19 mouse cellular contexts compared by ENCODE assay signal in the genomic region with DNA sequence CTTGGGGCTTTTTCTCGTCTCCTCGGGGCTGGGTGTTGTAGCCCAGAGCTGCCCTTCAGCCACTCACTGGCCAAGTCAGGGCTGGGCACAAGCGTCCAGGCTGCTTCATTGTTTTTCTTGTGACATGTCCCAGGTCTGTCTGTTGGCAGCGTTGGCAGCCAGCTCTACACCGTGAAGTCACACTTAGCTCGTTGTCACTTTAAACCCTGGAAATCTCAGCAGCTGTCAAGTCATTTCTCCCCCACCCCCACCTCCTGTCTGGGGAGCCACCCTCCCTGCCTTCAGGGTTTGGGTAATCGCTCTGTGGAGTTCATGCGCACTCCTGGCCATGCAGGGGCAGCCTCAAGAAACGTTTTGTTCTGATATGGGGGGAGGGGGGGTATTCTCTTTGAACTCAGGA. TPM values are rescaled to one million over a fixed set of nuclear protein-coding genes. Genes with fewer than 3 reads are reported as not detected.
DNase-seq lines count a peak whose midpoint lies in the region; ATAC-seq lines count a peak whose summit lies in the region.
"Had no signal": no experiment of that assay in that cellular context is flagged by ENCODE, and none has a peak within 500 bp of the region (broad histone marks: within the 10 kb centered on the region; RNA-seq: fewer than 3 reads in every experiment).

No protein-coding gene starts in this region.

- H3K4me3 ChIP-seq in embryonic facial prominence, embryonic 10.5 days = no peak overlapping the region
- H3K4me3 ChIP-seq in heart, embryonic 11.5 days (ENCODE audit: low read depth, low read length) = no peak overlapping the region
- H3K4me3 ChIP-seq in limb, embryonic 12.5 days (replicated peaks) = no peak overlapping the region
- H3K4me3 ChIP-seq: neural tube, embryonic 13.5 days had no signal

- no peak overlapping the region for H3K4me2 ChIP-seq in heart, embryonic 11.5 days
- no peak overlapping the region for H3K4me2 ChIP-seq in limb, embryonic 12.5 days
- H3K4me2 ChIP-seq: neural tube, embryonic 13.5 days had no signal

- no peak overlapping the region for H3K9ac ChIP-seq in heart, embryonic 11.5 days (ENCODE audit: low read depth, low read length)
- H3K9ac ChIP-seq in limb, embryonic 12.5 days (replicated peaks) = no peak overlapping the region
- H3K9ac ChIP-seq: neural tube, embryonic 13.5 days had no signal

- no peaks in the 10 kb centered on the region for H3K27me3 ChIP-seq in embryonic facial prominence, embryonic 10.5 days (replicated peaks; ENCODE audit: low read depth, poor library complexity, severe bottlenecking)
- H3K27me3 ChIP-seq in heart, embryonic 11.5 days (ENCODE audit: control insufficient read depth, insufficient read depth, low read length) = no peaks in the 10 kb centered on the region
- H3K27me3 ChIP-seq in limb, embryonic 12.5 days = no peaks in the 10 kb centered on the region
- H3K27me3 ChIP-seq: neural tube, embryonic 13.5 days had no signal

- intact Hi-C loops in heart, postnatal 25 days (cut with DNase I) = loop anchor here (2.0 kb wide), 1 partner anchor 24 kb away; no protein-coding TSS in a partner anchor
- intact Hi-C loops in left cerebral cortex, postnatal 4 days (cut with DNase I) = loop anchor here (10.0 kb wide), 1 partner anchor 188 kb away; the partner anchor contains the start of gene Rfc2

- WGBS in embryonic facial prominence, embryonic 10.5 days = 73% methylated on average over 9 of the region's 9 CpGs
- WGBS in heart, embryonic 11.5 days (ENCODE audit: insufficient replicate concordance) = 42% methylated on average over 9 of the region's 9 CpGs
- 68% methylated on average over 9 of the region's 9 CpGs for WGBS in limb, embryonic 12.5 days

- H3K27ac ChIP-seq in embryonic facial prominence, embryonic 10.5 days (replicated peaks) = peak overlapping the region; percentile 81
- peak overlapping the region; percentile 76 for H3K27ac ChIP-seq in heart, embryonic 11.5 days (ENCODE audit: low read depth, low read length)
- peak overlapping the region; percentile 42; the same call in 1 of the 2 replicates for H3K27ac ChIP-seq in limb, embryonic 12.5 days
- H3K27ac ChIP-seq: hindbrain, postnatal 0 days; neural tube, embryonic 13.5 days had no signal

- no peaks in the 10 kb centered on the region for H3K36me3 ChIP-seq in embryonic facial prominence, embryonic 10.5 days (replicated peaks)
- H3K36me3 ChIP-seq in heart, embryonic 11.5 days (ENCODE audit: control insufficient read depth, insufficient read depth, low read length) = peaks cover 31% of the 10 kb centered on the region
- peaks cover 67% of the 10 kb centered on the region for H3K36me3 ChIP-seq in limb, embryonic 12.5 days
- H3K36me3 ChIP-seq: G1E had no signal

- peaks cover 34% of the 10 kb centered on the region for H3K4me1 ChIP-seq in embryonic facial prominence, embryonic 10.5 days
- peaks cover 23% of the 10 kb centered on the region for H3K4me1 ChIP-seq in heart, embryonic 11.5 days (ENCODE audit: control insufficient read depth, insufficient read depth, low read length)
- peaks cover 19% of the 10 kb centered on the region for H3K4me1 ChIP-seq in limb, embryonic 12.5 days (replicated peaks)
- H3K4me1 ChIP-seq: neural tube, embryonic 13.5 days had no signal

- 0 out of 2 replicates have a peak, but pooled peaks have one; percentile 28 for ATAC-seq in heart, embryonic 11.5 days (replicated peaks; ENCODE audit: insufficient number of reproducible peaks, low FRiP score, low TSS enrichment)
- no peak for ATAC-seq in limb, embryonic 12.5 days (ENCODE audit: insufficient number of reproducible peaks, insufficient read depth, low FRiP score, low TSS enrichment, low read depth)
- ATAC-seq: hindbrain, postnatal 0 days had no signal

- peak; percentile 44 to 59 for DNase-seq in heart, adult 18-20 months
- DNase-seq in heart, postnatal 25 days (ENCODE audit: low spot score) = no peak
- DNase-seq in embryonic facial prominence, embryonic 10.5 days (ENCODE audit: low spot score) = peak; percentile 26
- DNase-seq in left cerebral cortex, adult 8-10 months (ENCODE audit: low spot score in 2 of 2) = no peak
- DNase-seq in right cerebral cortex, postnatal 36 days (ENCODE audit: low spot score in 2 of 2) = no peak
- DNase-seq in left cerebral cortex, postnatal 4 days = no peak
- DNase-seq: B cell, adult 2 months; gastrocnemius, postnatal 25 days; kidney, postnatal 10 days; layer of hippocampus, postnatal 36 days; lung, adult 2 months; midbrain, embryonic 14.5 days; retina, postnatal 1 day; thymus, adult 18-20 months had no signal

- H3K9me3 ChIP-seq in embryonic facial prominence, embryonic 10.5 days = peaks cover 5% of the 10 kb centered on the region; the same call in 1 of the 2 replicates
- no peaks in the 10 kb centered on the region for H3K9me3 ChIP-seq in heart, embryonic 11.5 days (replicated peaks; ENCODE audit: control insufficient read depth, low read length)
- no peaks in the 10 kb centered on the region for H3K9me3 ChIP-seq in limb, embryonic 12.5 days
- H3K9me3 ChIP-seq: G1E; neural tube, embryonic 13.5 days had no signal

RNA-seq across cellular contexts. Expression of gene Gtf2ird1, which starts 60.0 kb away (rescaled TPM):
- total RNA-seq in heart, adult 18-20 months (2021) = 10 to 100 TPM; 18.2 to 20.5 TPM
- total RNA-seq in heart, postnatal 25 days (2021) = 10 to 100 TPM; 18.2 to 26.3 TPM
- 114 and 122 TPM in 2 replicates for polyA plus RNA-seq in embryonic facial prominence, embryonic 10.5 days (2016; fragmentation: Nextera tagmentation; extraction: Ambion mirVana)
- 49.0 and 55.7 TPM in 2 replicates for polyA plus RNA-seq in heart, embryonic 11.5 days (2014; fragmentation: Nextera tagmentation; extraction: Ambion mirVana)
- 149 and 178 TPM in 2 replicates for polyA plus RNA-seq in limb, embryonic 12.5 days (2016; fragmentation: Nextera tagmentation; extraction: Ambion mirVana)
- 10 to 100 TPM; 48.9 to 66.4 (median 52.1) TPM for total RNA-seq in left cerebral cortex, adult 8-10 months (2022)
- 10 to 100 TPM; 67.6 to 81.6 TPM for total RNA-seq in left cerebral cortex, postnatal 4 days (2021)

Comparison
In these comparisons a context has a peak if more than half of its experiments do, and no peak if none do; other contexts are left out.
1. DNase-seq: peak in heart, adult 18-20 months (2 of 2) and embryonic facial prominence, embryonic 10.5 days (single experiment); none in heart, postnatal 25 days (single experiment), left cerebral cortex, adult 8-10 months (0 of 2), right cerebral cortex, postnatal 36 days (0 of 2) and left cerebral cortex, postnatal 4 days (single experiment).
2. Peak in every context shown above with its lines, with median percentiles within 50 percentile points of each other: H3K27ac ChIP-seq.